Mouse (Mus musculus) retina, adult 2 months (tissue): Measurements from ENCODE around the gene Ethe1.
"Not testable (repeated sequence)": the region's sequence is repeated elsewhere in the genome, so short reads cannot be mapped to it uniquely, and the experiment has no call there.

ENCODE experiments used
- DNase-seq: peaks from one replicate; pipeline ENCODE4 v3.0.0-alpha.2; 2012; ENCODE audit warnings: low read depth, low spot score

The Ethe1 gene

DNA sequence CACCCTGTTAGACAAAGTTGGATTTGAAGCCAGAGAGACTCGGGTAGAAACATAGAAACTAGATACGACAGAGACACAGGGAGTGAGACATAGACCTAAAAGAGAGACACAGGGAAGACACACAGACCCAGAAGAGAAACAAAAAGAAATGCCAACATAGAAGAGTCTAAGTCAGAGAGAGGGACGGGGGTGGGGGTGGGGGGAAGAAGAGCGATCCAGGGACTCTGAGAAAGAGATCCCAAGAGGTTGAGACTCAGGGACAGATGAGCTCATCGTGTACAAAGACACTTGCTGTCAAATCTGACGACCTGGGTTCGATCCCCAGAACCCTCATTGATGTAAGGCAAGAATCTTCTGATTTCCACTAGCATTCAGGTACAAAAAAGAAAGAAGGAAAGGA, 24.4 kb downstream of the Ethe1 start:
- DNase-seq: no peak

DNA sequence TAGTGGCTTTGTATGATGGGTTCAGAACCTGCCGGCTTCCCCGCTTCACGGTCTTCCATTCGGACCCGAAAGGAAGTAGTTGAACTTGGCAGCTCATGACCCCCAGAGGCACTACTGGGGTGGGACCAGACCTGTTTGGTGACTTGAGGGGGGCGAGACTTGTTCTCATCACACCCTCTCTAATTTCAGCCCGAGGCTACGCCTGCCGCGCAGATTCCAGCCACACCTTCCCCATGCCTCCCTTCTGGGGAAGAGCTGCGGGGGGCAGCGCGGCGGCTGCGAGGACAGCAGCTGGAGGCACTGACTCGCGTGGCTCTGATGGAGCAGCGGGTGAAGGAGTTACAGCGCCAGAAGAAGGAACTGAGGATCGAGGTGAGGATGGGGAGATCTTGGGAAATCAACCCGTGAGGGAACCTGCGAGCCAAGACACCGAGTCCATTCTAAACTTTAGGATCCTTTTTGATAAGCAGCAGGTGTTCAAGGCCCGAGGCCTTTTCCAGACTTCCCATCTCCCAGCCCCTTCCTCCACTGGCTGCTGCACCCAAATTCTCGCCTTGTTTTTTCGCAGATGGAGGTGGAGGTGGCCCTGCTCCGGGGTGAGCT, 25.1 kb downstream of the Ethe1 start:
- no peak for DNase-seq

- no peak for DNase-seq
These were observed 27.5 kb downstream of the Ethe1 start for GRCm38 (mm10) chr7:24614816-24615215.

DNA sequence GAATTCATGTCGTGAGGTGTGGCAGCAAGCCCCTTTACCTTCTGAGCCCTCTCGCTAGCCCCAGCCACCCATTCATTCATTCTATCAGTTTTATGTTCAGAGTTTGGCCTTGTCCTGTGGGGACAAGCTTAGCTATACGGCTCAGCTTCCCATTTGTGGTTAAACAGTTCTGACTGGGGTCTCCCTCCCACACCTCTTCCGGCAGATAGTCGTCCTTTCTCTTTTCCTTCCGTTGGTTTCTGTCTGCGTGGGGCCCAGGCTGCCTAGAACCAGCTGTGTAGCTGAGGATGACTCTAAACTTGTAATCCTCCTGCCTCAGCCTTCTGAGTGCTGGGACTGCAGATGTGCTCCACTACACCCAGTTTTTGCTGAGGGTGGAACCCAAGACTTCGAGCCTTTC, 30.4 kb downstream of the Ethe1 start:
- no peak for DNase-seq

GRCm38 (mm10) chr7:24618374-24618773, 31.0 kb downstream of the Ethe1 start:
- DNase-seq: not testable (repeated sequence)

GRCm38 (mm10) chr7:24619671-24620397, 32.5 kb downstream of the Ethe1 start:
- DNase-seq: no peak

DNA sequence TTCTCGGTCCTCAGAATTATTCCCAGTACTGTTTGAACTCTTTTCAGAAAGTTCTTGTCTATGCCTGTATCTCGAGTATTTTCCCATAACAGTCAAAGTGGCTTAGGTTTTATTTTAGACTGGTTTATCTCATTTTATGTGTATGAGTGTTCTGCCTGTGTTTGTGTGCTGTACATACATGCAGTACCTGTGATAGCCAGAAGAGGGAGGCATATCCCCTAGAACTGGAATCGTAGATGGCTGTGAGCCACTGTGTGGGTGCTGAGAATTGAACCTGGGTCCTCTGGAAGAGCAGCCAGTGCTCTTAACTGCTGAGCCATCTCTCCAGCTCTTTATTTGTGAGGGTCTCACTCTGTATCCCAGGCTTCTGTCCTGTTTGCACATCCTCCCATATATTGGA, 33.9 kb downstream of the Ethe1 start:
- DNase-seq: no peak

DNA sequence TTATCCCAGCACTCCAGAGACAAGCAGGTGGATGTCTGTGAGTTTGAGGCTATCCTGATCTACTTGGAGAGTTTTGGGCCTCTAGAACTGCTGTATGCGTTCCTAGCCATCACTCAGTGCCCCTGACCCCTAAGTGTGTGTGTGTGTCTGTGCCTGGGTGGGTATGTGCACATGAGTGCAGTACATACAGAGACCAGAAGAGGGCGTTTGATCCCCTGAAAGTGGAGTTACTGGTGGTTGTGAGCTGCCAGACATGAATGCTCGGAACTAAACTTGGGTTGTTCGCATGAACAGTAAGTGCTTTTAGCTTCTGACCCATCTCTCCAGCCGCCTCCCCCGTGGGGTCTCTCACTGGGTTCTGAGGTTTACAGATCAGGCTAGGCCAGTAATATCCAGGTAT, 35.6 kb downstream of the Ethe1 start:
- DNase-seq: no peak

DNA sequence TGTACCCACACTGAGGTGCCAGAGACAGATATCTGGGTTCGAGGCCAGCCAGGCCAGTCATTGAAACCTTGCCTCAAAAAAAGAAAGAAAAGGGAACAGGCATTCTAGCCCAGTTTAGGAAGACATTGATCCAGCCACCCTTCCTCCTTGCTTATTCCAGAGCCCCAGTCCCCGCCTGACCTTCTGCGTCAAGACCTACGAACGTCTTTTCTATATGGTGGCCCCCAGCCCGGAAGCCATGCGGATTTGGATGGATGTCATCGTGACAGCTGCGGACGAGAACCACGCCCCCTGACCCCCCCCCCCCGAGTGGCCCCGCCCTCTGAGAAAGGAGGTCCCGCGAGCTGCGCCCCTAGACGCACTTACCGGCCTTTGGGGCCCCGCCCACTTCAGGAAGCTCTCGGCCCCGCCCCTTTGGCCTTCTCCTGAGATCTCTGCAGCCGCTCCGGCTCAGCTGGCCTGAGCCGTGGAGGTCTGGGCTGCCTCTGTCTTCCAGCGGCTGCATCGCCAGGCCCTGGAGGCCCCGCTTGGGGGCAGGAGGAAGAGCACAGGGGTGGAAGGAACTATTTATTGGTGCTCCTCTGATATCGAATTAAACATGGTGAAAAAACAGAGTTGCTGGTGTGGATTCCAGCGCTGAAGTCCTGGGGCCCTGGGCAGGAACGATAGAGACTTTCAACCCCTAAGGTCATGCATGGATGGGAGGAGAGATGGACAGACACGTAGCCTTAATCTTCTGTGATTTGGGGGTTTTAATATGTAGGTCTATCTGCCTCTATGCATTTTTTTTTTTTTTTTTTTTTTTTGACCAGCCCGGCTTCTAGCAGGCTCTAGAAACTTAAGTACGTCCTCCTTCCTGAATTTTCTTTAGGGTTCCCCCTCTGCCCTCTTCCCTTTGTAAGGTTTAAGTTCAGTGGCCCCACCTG, 41.6 kb downstream of the Ethe1 start:
- DNase-seq: peak; percentile 52

- no peak for DNase-seq
These were observed 42.3 kb downstream of the Ethe1 start for GRCm38 (mm10) chr7:24629672-24630071.

GRCm38 (mm10) chr7:24630116-24630880, 43.0 kb downstream of the Ethe1 start:
- no peak for DNase-seq

- DNase-seq: no peak
These were observed 48.9 kb downstream of the Ethe1 start, which contains the start of gene Lypd3 for GRCm38 (mm10) chr7:24636264-24636663. TSS of gene Lypd3 (plus strand) at chr7:24636550.

- no peak for DNase-seq
These were observed 49.7 kb downstream of the Ethe1 start for GRCm38 (mm10) chr7:24637046-24637445.

- no peak for DNase-seq
These were observed 50.9 kb downstream of the Ethe1 start for GRCm38 (mm10) chr7:24638026-24638856.

DNA sequence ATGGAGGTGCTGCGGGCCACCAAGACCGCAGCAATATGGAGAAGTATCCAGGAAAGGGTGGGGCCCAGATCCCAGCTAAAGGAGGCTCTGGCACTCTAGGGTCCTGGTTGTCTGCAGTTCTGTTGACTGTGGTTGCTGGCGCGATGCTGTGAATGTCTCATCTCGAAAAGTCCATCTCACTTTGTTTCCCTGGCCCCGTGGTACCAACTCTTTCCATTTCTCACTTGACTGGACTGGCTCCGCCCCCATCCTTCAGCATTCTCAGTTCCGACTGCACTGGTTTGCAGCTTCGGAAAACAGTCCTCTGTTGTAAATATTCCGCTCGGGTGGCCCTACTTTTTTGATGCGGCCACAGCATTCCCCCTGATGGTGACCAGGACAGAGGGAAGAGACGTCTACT, 53.1 kb downstream of the Ethe1 start:
- DNase-seq: no peak

GRCm38 (mm10) chr7:24642491-24642890, 55.1 kb downstream of the Ethe1 start:
- DNase-seq: peak; percentile 18

GRCm38 (mm10) chr7:24644492-24644891, 57.1 kb downstream of the Ethe1 start:
- DNase-seq: no peak

DNA sequence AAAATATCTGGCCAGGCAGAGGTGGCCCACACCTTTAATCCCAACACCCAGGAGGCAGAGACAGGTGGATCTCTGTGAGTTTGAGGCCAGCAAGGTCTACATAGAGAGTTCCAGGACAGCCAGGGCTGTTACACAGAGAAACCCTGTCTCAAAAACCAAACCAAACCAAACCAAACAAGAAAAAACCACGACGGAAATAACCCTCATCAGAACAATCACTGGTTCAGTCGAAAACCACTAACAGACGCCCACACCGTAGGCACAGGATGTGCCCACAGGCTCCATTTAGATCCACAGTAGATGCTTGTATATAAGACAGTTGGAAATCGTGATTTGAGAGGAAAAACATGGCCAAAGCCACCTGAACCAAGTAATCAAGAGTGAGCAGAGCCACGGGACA, 57.7 kb downstream of the Ethe1 start:
- no peak for DNase-seq

GRCm38 (mm10) chr7:24646486-24646885, 59.1 kb downstream of the Ethe1 start:
- DNase-seq: no peak

GRCm38 (mm10) chr7:24653681-24654080, 66.3 kb downstream of the Ethe1 start:
- DNase-seq: peak; percentile 20
